Mouse (Mus musculus): ENCODE measurements around the gene Golph3l. TPM values are rescaled to one million over a fixed set of nuclear protein-coding genes. Genes with fewer than 3 reads are reported as not detected.

Golph3l gene
- polyA plus RNA-seq, 1 experiment from 2014 or later, result 37.4 TPM

DNA sequence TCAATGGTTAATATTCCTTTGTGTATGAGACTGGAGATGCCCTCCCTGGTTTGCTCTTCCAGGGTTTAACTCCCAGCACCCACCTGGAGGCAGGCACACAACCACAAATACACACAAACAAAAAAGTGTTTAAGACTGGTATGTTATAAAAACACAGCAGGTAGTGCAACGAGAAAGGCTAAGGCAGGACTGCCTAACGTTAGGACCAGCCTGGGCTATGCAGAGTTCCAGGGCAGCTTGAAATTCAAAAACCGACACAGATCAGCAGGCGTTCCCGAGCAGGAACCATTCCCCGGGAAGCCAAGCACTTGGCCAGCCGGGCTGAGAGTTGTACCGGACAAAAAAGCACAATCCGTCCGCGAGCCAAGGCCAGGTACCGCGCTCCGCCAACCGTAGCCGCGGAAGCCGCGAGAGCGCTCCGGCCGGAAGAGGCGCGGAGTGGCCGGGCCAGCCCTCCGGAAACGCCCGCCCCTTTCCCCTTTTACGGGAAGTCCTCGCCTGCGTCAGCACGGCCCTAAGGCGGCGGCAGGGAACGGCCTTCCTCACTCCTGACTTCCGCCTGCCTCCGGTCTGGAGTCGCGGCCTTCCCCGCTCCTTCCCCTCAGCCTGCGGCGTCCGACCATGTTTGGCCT lies 69.6 kb downstream of the Golph3l start, which contains the start of gene Mcl1:
Mcl1 (plus strand) TSS at position 553 of the 632 bp plus-strand sequence.
- Histone ChIP-seq H3K4me3 (replicated peaks; ENCODE audit: low read length) (peak within 1 kb of the TSS; percentile 91), H3K27me3 (ENCODE audit: control insufficient read depth, insufficient read depth, low read length) (no peaks in the 10 kb centered on the region), H3K4me2 (ENCODE audit: low read depth, low read length) (peak within 1 kb of the TSS; percentile 81), H3K36me3 (ENCODE audit: control insufficient read depth, insufficient read depth, low read length) (peaks cover 9% of the 10 kb centered on the region; the same call in 1 of the 2 replicates), H3K9ac (ENCODE audit: low read length) (peak within 1 kb of the TSS; percentile 100), H3K4me1 (ENCODE audit: control insufficient read depth, insufficient read depth, low read length) (peaks cover 29% of the 10 kb centered on the region), H3K9me3 (replicated peaks; ENCODE audit: control insufficient read depth, low read length) (no peaks in the 10 kb centered on the region), H3K27ac (ENCODE audit: low read length) (peak within 1 kb of the TSS; percentile 98)
- under 1% methylated on average over 43 of the region's 43 CpGs for WGBS
- ATAC-seq (ENCODE audit: insufficient read depth, low FRiP score), result peak; percentile 97

DNA sequence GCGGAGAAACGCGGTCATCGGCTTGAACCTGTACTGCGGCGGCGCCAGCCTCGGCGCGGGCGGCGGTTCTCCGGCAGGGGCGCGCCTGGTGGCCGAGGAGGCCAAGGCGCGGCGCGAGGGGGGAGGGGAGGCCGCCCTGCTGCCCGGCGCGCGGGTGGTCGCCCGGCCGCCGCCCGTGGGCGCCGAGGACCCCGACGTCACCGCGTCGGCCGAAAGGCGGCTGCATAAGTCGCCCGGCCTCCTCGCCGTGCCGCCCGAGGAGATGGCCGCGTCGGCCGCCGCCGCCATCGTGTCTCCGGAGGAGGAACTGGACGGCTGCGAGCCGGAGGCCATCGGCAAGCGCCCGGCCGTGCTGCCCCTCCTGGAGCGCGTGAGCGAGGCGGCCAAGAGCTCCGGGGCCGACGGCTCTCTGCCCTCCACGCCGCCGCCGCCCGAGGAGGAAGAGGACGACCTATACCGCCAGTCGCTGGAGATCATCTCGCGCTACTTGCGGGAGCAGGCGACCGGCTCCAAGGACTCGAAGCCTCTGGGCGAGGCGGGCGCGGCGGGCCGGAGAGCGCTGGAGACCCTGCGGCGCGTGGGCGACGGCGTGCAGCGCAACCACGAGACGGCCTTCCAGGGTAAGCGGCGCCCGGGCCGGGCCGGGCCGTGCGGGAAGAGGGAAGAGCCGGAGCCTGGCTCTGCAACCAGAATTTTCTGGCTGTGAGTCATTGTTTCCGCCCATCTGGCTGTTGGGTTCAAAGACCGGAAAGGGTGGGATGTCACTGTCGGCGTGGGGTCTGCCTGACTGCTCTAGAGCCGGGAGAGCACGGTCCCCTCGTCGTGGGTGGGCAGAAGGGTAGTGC lies 70.4 kb downstream of the Golph3l start:
- Histone ChIP-seq H3K9ac (ENCODE audit: low read length) (peak overlapping the region; percentile 100), H3K27me3 (ENCODE audit: control insufficient read depth, insufficient read depth, low read length) (no peaks in the 10 kb centered on the region), H3K27ac (ENCODE audit: low read length) (peak overlapping the region; percentile 98), H3K4me3 (replicated peaks; ENCODE audit: low read length) (peak overlapping the region; percentile 91), H3K4me2 (ENCODE audit: low read depth, low read length) (peak overlapping the region; percentile 81), H3K9me3 (replicated peaks; ENCODE audit: control insufficient read depth, low read length) (no peaks in the 10 kb centered on the region), H3K4me1 (ENCODE audit: control insufficient read depth, insufficient read depth, low read length) (peaks cover 31% of the 10 kb centered on the region), H3K36me3 (ENCODE audit: control insufficient read depth, insufficient read depth, low read length) (peaks cover 11% of the 10 kb centered on the region; the same call in 1 of the 2 replicates)
- under 1% methylated on average over 113 of the region's 113 CpGs for WGBS
- peak; percentile 49 for ATAC-seq (ENCODE audit: insufficient read depth, low FRiP score)

DNA sequence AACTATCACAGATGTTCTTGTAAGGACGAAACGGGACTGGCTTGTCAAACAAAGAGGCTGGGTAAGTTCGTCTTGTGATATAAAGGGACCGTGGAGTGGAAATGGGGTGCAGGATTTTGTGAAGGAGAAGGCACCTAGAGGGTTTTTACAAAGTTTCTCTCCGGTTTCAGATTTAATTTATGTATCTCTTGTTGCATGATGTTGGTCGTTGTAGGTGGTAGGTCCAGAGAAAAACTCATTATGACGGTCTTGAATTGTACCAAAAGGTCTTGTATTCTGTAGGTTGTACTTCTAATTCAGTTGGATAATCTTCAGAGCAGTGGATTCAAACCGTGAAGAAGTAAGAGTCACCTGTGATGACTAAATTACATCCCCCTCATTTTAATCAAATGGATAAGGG lies 71.2 kb downstream of the Golph3l start:
- ATAC-seq (ENCODE audit: insufficient read depth, low FRiP score), result no peak
- Histone ChIP-seq H3K27ac (ENCODE audit: low read length) (peak overlapping the region; percentile 98), H3K27me3 (ENCODE audit: control insufficient read depth, insufficient read depth, low read length) (no peaks in the 10 kb centered on the region), H3K4me3 (replicated peaks; ENCODE audit: low read length) (peak overlapping the region; percentile 91), H3K36me3 (ENCODE audit: control insufficient read depth, insufficient read depth, low read length) (peaks cover 18% of the 10 kb centered on the region), H3K4me1 (ENCODE audit: control insufficient read depth, insufficient read depth, low read length) (peaks cover 35% of the 10 kb centered on the region), H3K9me3 (replicated peaks; ENCODE audit: control insufficient read depth, low read length) (no peaks in the 10 kb centered on the region), H3K9ac (ENCODE audit: low read length) (peak overlapping the region; percentile 100), H3K4me2 (ENCODE audit: low read depth, low read length) (peak overlapping the region; percentile 81)
- 1% methylated on average over 8 of the region's 8 CpGs for WGBS

DNA sequence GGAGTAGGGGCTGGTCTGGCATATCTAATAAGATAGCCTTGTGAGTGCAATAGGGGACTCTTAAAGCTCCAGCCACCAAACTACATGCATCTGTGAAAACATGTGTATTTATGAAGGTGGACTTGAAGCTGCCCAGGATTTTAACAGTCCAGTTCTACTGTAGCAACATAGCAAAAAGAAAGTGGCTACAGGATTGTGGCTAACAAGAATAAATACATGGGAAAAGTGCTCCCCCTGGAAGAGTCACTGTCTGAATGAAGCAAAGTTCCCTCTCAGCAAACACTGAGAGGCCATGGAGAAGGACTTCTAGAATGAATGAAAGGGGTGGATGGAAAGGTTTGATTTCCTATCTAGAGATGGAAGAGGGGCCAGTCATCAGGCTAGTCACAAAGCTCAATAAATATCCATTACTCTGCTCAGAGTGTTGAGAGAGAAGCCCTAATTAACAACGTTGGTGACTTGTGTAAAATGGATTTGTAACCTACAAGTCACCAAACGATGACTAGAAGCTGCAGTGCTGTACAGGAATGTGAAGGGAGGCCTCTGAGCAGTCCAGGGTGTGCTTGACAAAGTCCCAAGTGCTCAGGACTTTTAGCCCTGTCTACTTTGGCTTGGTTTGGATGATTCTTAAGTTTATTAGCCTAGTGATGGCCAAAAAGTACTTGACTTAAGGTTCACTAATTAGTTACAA lies 72.2 kb downstream of the Golph3l start:
- Histone ChIP-seq H3K27me3 (ENCODE audit: control insufficient read depth, insufficient read depth, low read length) (no peaks in the 10 kb centered on the region), H3K27ac (ENCODE audit: low read length) (peak overlapping the region; percentile 28), H3K4me2 (ENCODE audit: low read depth, low read length) (peak overlapping the region; percentile 81), H3K4me3 (replicated peaks; ENCODE audit: low read length) (peak overlapping the region; percentile 91), H3K9ac (ENCODE audit: low read length) (peak overlapping the region; percentile 100), H3K9me3 (replicated peaks; ENCODE audit: control insufficient read depth, low read length) (no peaks in the 10 kb centered on the region), H3K4me1 (ENCODE audit: control insufficient read depth, insufficient read depth, low read length) (peaks cover 39% of the 10 kb centered on the region), H3K36me3 (ENCODE audit: control insufficient read depth, insufficient read depth, low read length) (peaks cover 23% of the 10 kb centered on the region)
- WGBS, result 14% methylated on average over 2 of the region's 2 CpGs
- ATAC-seq (ENCODE audit: insufficient read depth, low FRiP score), result no peak

DNA sequence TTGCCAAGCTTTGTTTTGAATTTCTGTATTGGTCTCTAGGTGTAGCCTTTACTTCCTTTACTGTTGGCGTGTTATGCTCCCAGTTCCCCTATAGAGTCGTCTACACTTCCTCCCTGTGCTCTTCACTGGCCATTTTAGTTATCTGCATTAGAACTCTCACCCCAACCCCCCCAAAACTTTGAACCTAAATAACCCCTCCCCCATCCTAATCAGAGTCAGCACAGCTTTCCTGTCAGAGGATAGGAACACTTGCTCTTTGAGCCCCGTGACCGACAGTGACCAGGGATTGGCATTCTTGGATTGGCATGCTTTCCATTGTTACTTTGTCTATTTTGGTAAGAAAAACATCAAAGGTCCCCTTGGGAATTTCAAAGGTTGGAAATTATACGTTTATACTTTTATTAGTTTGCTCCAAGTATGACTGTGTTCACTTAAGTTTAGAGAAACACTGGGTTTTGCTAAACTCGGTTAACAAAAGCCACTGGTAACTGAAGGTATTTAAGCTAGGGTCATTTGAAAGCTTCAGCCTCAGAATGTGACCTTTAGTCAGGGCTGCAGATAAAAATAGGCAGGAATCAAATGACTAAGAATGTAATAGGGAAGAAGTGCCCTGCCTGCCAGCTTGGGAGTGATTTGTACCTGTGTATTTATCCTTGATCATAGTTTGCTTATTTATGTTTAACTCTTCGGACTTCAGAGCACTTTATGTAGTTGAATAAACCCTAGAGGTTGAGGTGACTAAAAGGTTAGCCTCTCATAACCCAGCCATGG lies 73.4 kb downstream of the Golph3l start:
- H3K9ac ChIP-seq (ENCODE audit: low read length), result peak overlapping the region; percentile 12; the same call in 1 of the 2 replicates

DNA sequence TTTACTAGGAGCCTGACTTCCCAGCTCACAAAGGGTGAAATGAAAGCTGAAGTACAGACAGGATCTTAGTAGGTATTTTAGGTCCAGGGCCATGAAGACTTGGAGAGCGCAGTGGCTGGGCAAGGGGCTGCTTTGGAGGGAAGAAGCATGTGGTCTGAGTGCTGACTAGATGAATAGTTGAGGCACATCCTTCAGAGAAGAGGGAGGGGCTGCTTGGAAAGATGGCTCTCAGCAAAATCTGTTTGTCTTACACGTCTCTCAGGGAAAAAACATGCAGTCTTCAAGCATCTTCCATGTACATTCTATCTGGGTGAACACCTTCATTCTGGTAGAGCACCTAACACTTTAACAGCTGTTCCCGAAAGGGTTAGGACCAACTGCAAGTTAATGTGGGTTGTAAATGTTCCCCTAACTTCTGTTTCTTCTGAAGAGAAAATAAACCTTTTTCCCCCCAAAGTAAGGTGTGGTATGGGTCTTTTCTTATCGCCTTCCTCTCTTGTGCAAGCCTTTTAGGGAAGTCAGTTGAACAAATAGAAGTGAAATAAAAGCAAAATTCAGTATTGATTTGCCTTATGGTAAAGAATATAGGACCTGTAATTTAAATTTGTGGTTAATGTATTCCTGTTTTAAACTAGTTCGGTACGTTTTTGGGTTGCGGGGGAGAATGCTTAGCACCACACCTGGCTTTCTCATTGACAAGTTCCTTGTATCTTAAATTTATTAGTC lies 74.2 kb downstream of the Golph3l start:
- Histone ChIP-seq H3K9me3 (replicated peaks; ENCODE audit: control insufficient read depth, low read length) (no peaks in the 10 kb centered on the region), H3K36me3 (ENCODE audit: control insufficient read depth, insufficient read depth, low read length) (peaks cover 23% of the 10 kb centered on the region), H3K9ac (ENCODE audit: low read length) (0 out of 2 replicates have a peak overlapping the region, but pooled peaks have one; percentile 12), H3K4me1 (ENCODE audit: control insufficient read depth, insufficient read depth, low read length) (peaks cover 58% of the 10 kb centered on the region), H3K27ac (ENCODE audit: low read length) (peak overlapping the region; percentile 96), H3K4me2 (ENCODE audit: low read depth, low read length) (peak overlapping the region; percentile 44), H3K27me3 (ENCODE audit: control insufficient read depth, insufficient read depth, low read length) (no peaks in the 10 kb centered on the region), H3K4me3 (replicated peaks; ENCODE audit: low read length) (peak overlapping the region; percentile 20; the same call in 1 of the 2 replicates)
- WGBS, result 66% methylated on average over 7 of the region's 7 CpGs
- ATAC-seq (ENCODE audit: insufficient read depth, low FRiP score), result no peak

More for the DNA sequence above, 73.4 kb downstream of the Golph3l start:
- peak overlapping the region; percentile 20 for H3K4me3 ChIP-seq (replicated peaks; ENCODE audit: low read length)
- H3K4me1 ChIP-seq (ENCODE audit: control insufficient read depth, insufficient read depth, low read length), result peaks cover 50% of the 10 kb centered on the region
- H3K27me3 ChIP-seq (ENCODE audit: control insufficient read depth, insufficient read depth, low read length), result no peaks in the 10 kb centered on the region
- 26% methylated on average over 7 of the region's 7 CpGs for WGBS
- no peak for ATAC-seq (ENCODE audit: insufficient read depth, low FRiP score)
- H3K9me3 ChIP-seq (replicated peaks; ENCODE audit: control insufficient read depth, low read length), result no peaks in the 10 kb centered on the region
- H3K36me3 ChIP-seq (ENCODE audit: control insufficient read depth, insufficient read depth, low read length), result peaks cover 23% of the 10 kb centered on the region
- H3K4me2 ChIP-seq (ENCODE audit: low read depth, low read length), result peak overlapping the region; percentile 44
- H3K27ac ChIP-seq (ENCODE audit: low read length), result peak overlapping the region; percentile 96

DNA sequence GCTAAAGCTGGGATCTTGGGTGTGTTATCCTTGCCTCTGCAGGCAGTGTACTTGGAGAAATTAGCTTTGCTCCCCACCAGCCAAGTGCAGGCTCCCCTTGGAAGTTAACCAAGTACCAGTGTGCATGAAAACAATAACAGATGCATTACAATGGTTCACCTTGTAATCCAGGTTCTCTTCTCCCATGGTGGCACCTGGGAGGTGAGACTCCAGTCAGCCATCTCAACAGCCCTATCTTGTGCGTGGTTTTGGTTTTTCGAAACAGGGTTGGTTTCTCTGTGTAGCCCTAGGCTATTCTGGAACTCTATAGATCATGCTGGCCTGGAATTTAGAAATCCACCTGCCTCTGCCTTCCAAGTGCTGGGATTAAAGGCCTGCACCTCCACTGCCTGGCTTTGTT lies 74.8 kb downstream of the Golph3l start:
- Histone ChIP-seq H3K9me3 (replicated peaks; ENCODE audit: control insufficient read depth, low read length) (no peaks in the 10 kb centered on the region), H3K27ac (ENCODE audit: low read length) (peak overlapping the region; percentile 96; the same call in 1 of the 2 replicates), H3K27me3 (ENCODE audit: control insufficient read depth, insufficient read depth, low read length) (no peaks in the 10 kb centered on the region), H3K4me3 (replicated peaks; ENCODE audit: low read length) (peak overlapping the region; percentile 4; the same call in 1 of the 2 replicates), H3K9ac (ENCODE audit: low read length) (no peak overlapping the region), H3K36me3 (ENCODE audit: control insufficient read depth, insufficient read depth, low read length) (peaks cover 23% of the 10 kb centered on the region), H3K4me1 (ENCODE audit: control insufficient read depth, insufficient read depth, low read length) (peaks cover 63% of the 10 kb centered on the region), H3K4me2 (ENCODE audit: low read depth, low read length) (peak overlapping the region; percentile 44; the same call in 1 of the 2 replicates)
- no peak for ATAC-seq (ENCODE audit: insufficient read depth, low FRiP score)
- WGBS, result 81% methylated on average over 2 of the region's 2 CpGs
